Mouse (Mus musculus): ENCODE measurements around the gene Nfkb2.

DNA sequence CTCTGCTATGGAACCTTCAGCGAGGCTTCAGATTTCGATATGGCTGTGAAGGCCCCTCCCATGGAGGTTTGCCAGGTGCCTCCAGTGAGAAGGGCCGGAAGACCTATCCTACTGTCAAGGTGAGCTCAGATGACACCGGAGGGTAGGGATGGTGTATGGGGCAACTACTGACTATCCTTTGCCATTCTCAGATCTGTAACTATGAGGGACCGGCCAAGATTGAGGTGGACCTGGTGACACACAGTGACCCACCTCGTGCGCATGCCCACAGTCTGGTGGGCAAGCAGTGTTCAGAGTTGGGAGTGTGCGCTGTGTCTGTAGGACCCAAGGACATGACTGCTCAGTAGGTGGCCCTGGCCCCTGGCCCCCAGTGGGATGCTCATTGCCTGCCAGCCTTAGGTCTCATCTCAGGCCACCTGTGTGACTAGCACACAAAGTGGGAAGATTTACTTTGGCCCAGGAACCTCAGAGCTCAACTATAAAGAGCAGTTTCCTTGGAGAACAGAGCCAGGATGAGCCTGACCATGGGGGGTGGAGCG lies 2.7 kb downstream of the Nfkb2 start:
- TF ChIP-seq CTCF (IDR thresholded peaks at IDR 0.05 in 2 of 3, conservative IDR thresholded peaks at IDR 0.05 in 1 of 3; ENCODE audit: control insufficient read depth in 1 of 3, insufficient read depth in 1 of 3, low read depth in 2 of 3, low read length in 3 of 3, poor library complexity in 1 of 3, severe bottlenecking in 1 of 3): no peak
- no peak for TF ChIP-seq SIN3A (IDR thresholded peaks at IDR 0.05; ENCODE audit: low read length)
- no peak for TF ChIP-seq USF1 (IDR thresholded peaks at IDR 0.05; ENCODE audit: low read depth, low read length)
- TF ChIP-seq POLR2A (IDR thresholded peaks at IDR 0.05; ENCODE audit: control insufficient read depth in 1 of 2, insufficient read depth in 1 of 2, low read depth in 1 of 2, low read length in 2 of 2, poor library complexity in 1 of 2): no peak
- no peak for TF ChIP-seq MAZ (IDR thresholded peaks at IDR 0.05; ENCODE audit: low read depth, low read length)
- TF ChIP-seq CHD1 (IDR thresholded peaks at IDR 0.05; ENCODE audit: low read depth, low read length): no peak

Measured in MEL (cell line).